Mouse (Mus musculus): ENCODE results near the gene Slc26a3. TPM values are rescaled to one million over a fixed set of nuclear protein-coding genes. Genes with fewer than 3 reads are reported as not detected.

Gene Slc26a3
- total RNA-seq, 2 experiments from 2014 or later = 2.1 to 2.3 TPM

- intact Hi-C loops (cut with DNase I) = loop anchor here (1.0 to 10.0 kb wide), 4 partner anchors 133 to 419 kb away; no protein-coding TSS in a partner anchor
- no peak for DNase-seq (ENCODE audit: low spot score)
Measured at GRCm38 (mm10) chr12:31507718-31508364, 117.2 kb downstream of the Slc26a3 start.

GRCm38 (mm10) chr12:31508496-31508895 lies 117.8 kb downstream of the Slc26a3 start:
- no peak for DNase-seq (ENCODE audit: low spot score)
- intact Hi-C loops (cut with DNase I) = loop anchor here (1.0 to 10.0 kb wide), 3 partner anchors 134 to 394 kb away; no protein-coding TSS in a partner anchor

- intact Hi-C loops (cut with DNase I) = no loop called here
- DNase-seq (ENCODE audit: low spot score) = no peak
Measured at GRCm38 (mm10) chr12:31511218-31511617, 120.5 kb downstream of the Slc26a3 start.

- intact Hi-C loops (cut with DNase I) = no loop called here
- DNase-seq (ENCODE audit: low spot score) = no peak
Measured at GRCm38 (mm10) chr12:31512634-31513411, 122.2 kb downstream of the Slc26a3 start.

- no peak for DNase-seq (ENCODE audit: low spot score)
- intact Hi-C loops (cut with DNase I) = no loop called here
Measured at GRCm38 (mm10) chr12:31513724-31514503, 123.2 kb downstream of the Slc26a3 start.

GRCm38 (mm10) chr12:31520119-31520518 lies 129.4 kb downstream of the Slc26a3 start:
- intact Hi-C loops (cut with DNase I) = no loop called here
- DNase-seq (ENCODE audit: low spot score) = no peak

- intact Hi-C loops (cut with DNase I) = no loop called here
- DNase-seq (ENCODE audit: low spot score) = no peak
Measured at GRCm38 (mm10) chr12:31521371-31521770, 130.7 kb downstream of the Slc26a3 start.

Other genes with a start within 250 kb of the Slc26a3 start
- gene Gm6993, start 150.1 kb upstream of the Slc26a3 start, total RNA-seq (2021) = not detected
- 10 to 100 TPM; 87.5 to 89.2 TPM for gene Lamb1, start 125.6 kb upstream of the Slc26a3 start, total RNA-seq (2021)
- 100 to 1,000 TPM; 420 to 439 TPM for gene Dld, start 39.4 kb upstream of the Slc26a3 start, total RNA-seq (2021)
- gene Cbll1, start 108.7 kb downstream of the Slc26a3 start, total RNA-seq (2021) = 10 to 100 TPM; 10.1 to 11.1 TPM
- under 1 TPM; 0.08 to 0.13 TPM for gene Slc26a4, start 169.1 kb downstream of the Slc26a3 start, total RNA-seq (2021)
- 10 to 100 TPM; 30.6 to 34.5 TPM for gene Bcap29, start 243.8 kb downstream of the Slc26a3 start, total RNA-seq (2021)